Mouse (Mus musculus) 416B (cell line): ENCODE measurements around the gene Sh2d1a.

ENCODE experiments used
- DNase-seq: peaks from one replicate; pipeline ENCODE4 v3.0.0; 2011; ENCODE audit warnings: low read depth

Gene Sh2d1a

DNA sequence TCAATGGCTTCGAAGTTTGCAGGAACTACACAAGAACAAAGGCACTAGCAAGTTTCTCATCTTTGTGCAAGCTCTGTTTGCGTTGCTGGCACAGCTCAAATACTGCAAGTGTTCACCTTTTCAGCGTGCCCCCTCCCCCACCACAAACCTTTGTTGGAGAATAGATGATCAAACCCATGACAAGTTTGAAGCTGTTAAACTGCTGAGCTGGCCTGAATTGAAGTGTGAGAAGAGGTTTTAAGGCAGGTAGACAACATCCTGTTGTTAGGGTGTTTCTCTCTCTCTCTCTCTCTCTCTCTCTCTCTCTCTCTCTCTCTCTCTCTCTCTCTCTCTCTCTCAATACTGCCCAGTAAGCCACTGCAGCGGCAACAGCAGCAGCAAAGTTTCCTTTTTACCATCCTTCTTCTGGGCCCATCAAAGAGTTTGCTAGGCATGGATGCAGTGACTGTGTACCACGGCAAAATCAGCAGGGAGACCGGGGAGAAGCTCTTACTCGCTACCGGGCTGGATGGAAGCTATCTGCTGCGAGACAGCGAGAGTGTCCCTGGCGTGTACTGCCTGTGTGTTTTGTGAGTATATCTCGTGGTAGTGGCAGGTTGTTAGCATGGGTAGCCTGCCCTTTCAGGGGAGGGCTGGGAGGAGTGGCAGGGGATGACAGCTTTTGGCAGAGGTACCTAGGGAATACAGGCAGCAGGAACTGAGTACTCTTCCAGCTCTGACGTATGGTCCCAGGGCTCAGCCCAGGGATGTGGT lies at the start of gene Sh2d1a:
Gene Sh2d1a, plus strand, starts transcription at position 163 of the 753 bp plus-strand sequence.
- no peak for DNase-seq

- peak; percentile 8 for DNase-seq
These were observed 49.3 kb upstream of the Sh2d1a start for GRCm38 (mm10) chrX:42453001-42453400.

DNA sequence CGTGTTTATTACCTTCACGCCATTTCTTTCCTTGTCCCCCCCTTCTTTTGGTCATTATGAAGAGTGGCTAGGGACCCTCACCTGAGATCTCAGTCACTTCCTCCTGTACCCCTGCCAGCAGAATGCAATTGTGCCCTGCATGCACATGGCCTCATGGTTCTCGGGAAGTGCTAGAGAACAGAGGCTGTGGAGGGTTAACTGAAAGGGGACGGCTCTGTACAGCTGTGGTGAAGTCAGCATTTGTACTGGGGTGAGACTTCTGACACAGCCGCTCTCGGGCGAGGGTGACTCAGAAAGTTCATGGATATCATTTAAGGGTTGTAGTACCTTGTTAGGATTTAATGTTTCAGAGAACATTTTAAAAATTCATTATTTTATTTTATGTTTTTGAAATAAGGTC lies 47.7 kb upstream of the Sh2d1a start:
- no peak for DNase-seq

GRCm38 (mm10) chrX:42489446-42489845 lies 12.8 kb upstream of the Sh2d1a start, which contains the start of gene Tex13c2:
Tex13c2 (plus strand) TSS chrX:42489691.
- no peak for DNase-seq

DNA sequence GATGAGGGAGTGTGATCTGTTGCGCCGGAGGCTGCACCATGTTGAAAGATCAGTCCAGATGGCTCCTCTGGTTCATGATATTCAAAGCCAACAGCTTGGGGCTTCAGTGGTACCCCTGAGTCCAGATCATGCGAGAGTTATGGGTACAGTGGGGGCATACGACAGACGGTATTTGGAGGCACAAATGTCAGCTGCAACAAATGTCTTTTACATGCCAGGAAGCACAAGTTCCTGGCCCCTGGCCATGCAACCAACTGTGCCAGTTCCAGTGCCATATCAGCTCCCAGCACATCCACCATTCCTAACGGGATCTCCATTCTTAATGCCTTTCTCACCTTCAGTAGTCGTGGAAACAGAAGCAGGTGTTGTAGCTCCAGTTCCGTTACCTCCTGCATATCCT lies 11.9 kb upstream of the Sh2d1a start:
- no peak for DNase-seq

- no peak for DNase-seq
These were observed 1.7 kb upstream of the Sh2d1a start for GRCm38 (mm10) chrX:42500538-42500937.

GRCm38 (mm10) chrX:42511105-42511504 lies 8.9 kb downstream of the Sh2d1a start:
- no peak for DNase-seq

DNA sequence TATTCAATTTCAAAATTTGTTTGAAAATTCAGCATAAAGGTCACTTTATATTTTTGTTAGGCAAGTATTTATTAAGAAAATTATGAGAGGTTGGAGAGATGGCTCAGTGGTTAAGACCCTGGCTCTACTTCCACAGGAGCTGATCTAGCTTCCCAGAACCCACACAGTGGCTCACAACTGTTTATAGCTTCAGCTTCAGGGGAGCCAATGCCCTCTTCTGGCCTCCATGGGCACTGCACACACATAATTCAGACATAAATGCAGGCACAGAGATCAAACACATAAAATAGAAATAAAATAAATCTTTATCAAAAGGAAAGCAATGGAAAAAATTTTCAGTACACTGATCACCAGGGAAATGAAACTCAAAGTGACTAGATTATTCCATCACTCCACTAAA lies 10.3 kb downstream of the Sh2d1a start:
- DNase-seq = peak; percentile 41

- DNase-seq = no peak
These were observed 20.6 kb downstream of the Sh2d1a start for GRCm38 (mm10) chrX:42522868-42523267.

- no peak for DNase-seq
These were observed 28.4 kb downstream of the Sh2d1a start for GRCm38 (mm10) chrX:42530703-42531102.

GRCm38 (mm10) chrX:42540030-42540755 lies 37.9 kb downstream of the Sh2d1a start:
- DNase-seq = no peak

- peak; percentile 73 for DNase-seq
These were observed 38.5 kb downstream of the Sh2d1a start for GRCm38 (mm10) chrX:42540756-42541053.

GRCm38 (mm10) chrX:42545076-42545475 lies 42.8 kb downstream of the Sh2d1a start:
- no peak for DNase-seq

DNA sequence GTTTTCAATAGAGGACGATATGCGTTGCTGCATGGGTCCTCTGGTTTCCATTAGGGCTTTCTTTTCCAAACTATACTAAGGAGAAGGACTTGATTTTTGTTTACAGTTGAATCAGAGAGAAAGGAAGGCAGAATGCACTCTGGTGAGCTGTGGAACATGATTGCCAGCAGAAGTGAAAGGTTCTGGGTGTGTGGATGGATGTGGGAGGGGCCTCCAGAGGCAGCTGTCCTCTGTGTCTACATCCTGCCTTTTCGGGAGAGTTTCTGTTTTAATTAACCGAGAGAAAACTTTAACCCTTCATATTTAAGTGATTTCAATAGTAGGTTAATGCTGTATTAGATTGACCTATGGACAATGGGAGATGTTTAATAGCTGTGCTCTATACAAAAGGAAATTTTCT lies 46.3 kb downstream of the Sh2d1a start:
- DNase-seq = no peak

DNA sequence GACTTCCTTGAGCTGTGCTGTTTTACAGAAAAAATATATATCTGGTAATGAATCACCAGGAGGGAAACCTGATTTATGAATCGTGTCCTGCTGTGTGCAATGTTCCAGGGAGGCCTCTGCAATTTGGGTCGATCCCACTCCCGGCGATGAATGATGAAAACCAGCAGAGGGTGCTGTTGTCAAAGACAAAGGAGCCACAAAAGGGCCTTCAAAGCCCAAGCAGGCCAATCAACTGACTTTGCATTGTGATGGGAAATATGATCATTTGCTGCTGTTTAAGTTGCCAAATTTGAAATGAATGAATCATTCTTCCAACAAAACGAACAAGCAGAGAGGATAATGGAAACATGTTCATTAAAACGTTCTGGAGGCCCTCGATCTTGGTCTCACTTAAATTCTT lies 55.0 kb downstream of the Sh2d1a start:
- peak; percentile 51 for DNase-seq

GRCm38 (mm10) chrX:42558683-42559082 lies 56.4 kb downstream of the Sh2d1a start:
- no peak for DNase-seq
